Mouse (Mus musculus) liver, embryonic 12.5 days (tissue): Measurements from ENCODE around the gene Ankrd63. TPM values are rescaled to one million over a fixed set of nuclear protein-coding genes. Genes with fewer than 3 reads are reported as not detected.

Experiments
- ATAC-seq: fragments of 200-750 bp; cut with Nextera tagmentation; 2 replicates; pipeline ENCODE4 v1.8.0; 2017; ENCODE audit warnings: moderate number of reproducible peaks, mild to moderate bottlenecking, moderate library complexity
- H3K27ac ChIP-seq: fragments of 300-500 bp; sonication (generic); 2 replicates; pipeline ENCODE4 v1.5.1; 2016; ENCODE audit warnings: mild to moderate bottlenecking
- H3K27me3 ChIP-seq: fragments of 300-500 bp; sonication (generic); replicated peaks from 2 replicates; pipeline ENCODE4 v1.6.1; 2016; ENCODE audit warnings: mild to moderate bottlenecking, moderate library complexity
- H3K36me3 ChIP-seq: fragments of 300-500 bp; sonication (generic); 2 replicates; pipeline ENCODE4 v1.6.1; 2016; ENCODE audit warnings: mild to moderate bottlenecking, moderate library complexity
- H3K4me1 ChIP-seq: fragments of 300-500 bp; sonication (generic); 2 replicates; pipeline ENCODE4 v1.6.1; 2016
- H3K4me2 ChIP-seq: fragments of 300-500 bp; sonication (generic); 2 replicates; pipeline ENCODE4 v1.6.1; 2016; ENCODE audit warnings: mild to moderate bottlenecking, moderate library complexity
- H3K4me3 ChIP-seq: fragments of 300-500 bp; sonication (generic); 2 replicates; pipeline ENCODE4 v1.5.1; 2016; ENCODE audit warnings: mild to moderate bottlenecking, moderate library complexity
- H3K9ac ChIP-seq: fragments of 300-500 bp; sonication (generic); 2 replicates; pipeline ENCODE4 v1.6.1; 2016; ENCODE audit warnings: mild to moderate bottlenecking, moderate library complexity
- H3K9me3 ChIP-seq: fragments of 300-500 bp; sonication (generic); replicated peaks from 2 replicates; pipeline ENCODE4 v1.6.1; 2016; ENCODE audit warnings: mild to moderate bottlenecking, moderate library complexity
- WGBS: fragments of 180-500 bp; shearing (Covaris S2); methylation state at CpG from one replicate; pipeline ENCODE4 v1.1.7; 2016; ENCODE audit not compliant: insufficient replicate concordance; 5-methylcytosine and 5-hydroxymethylcytosine counted together
- polyA plus RNA-seq: library from polyadenylated mRNA; unstranded; fragments of >200 nt; fragmentation: Nextera tagmentation; extraction: Ambion mirVana; gene quantifications from 2 replicates; pipeline ENCODE4 v1.2.1, GENCODE M21; 2016

Ankrd63 gene
- polyA plus RNA-seq, 1 experiment from 2014 or later, result 0.07 TPM

GRCm38 (mm10) chr2:118723693-118724486, 20.1 kb upstream of the Ankrd63 start:
- H3K36me3 ChIP-seq, result no peaks in the 10 kb centered on the region
- WGBS, result 20% methylated on average over 15 of the region's 15 CpGs
- peak; percentile 55; the same call in 1 of the 2 replicates for ATAC-seq
- no peak overlapping the region for H3K4me2 ChIP-seq
- no peaks in the 10 kb centered on the region for H3K9me3 ChIP-seq
- H3K4me3 ChIP-seq, result no peak overlapping the region
- H3K9ac ChIP-seq, result no peak overlapping the region
- peaks cover 45% of the 10 kb centered on the region for H3K27me3 ChIP-seq
- H3K4me1 ChIP-seq, result peaks cover 38% of the 10 kb centered on the region
- no peak overlapping the region for H3K27ac ChIP-seq

- H3K27ac ChIP-seq, result no peak overlapping the region
Observed at GRCm38 (mm10) chr2:118716677-118717076, 12.9 kb upstream of the Ankrd63 start.

GRCm38 (mm10) chr2:118714230-118714629, 10.5 kb upstream of the Ankrd63 start:
- Histone ChIP-seq H3K27ac (no peak overlapping the region), H3K4me3 (no peak overlapping the region)

More at GRCm38 (mm10) chr2:118716677-118717076, 12.9 kb upstream of the Ankrd63 start:
- Histone ChIP-seq H3K36me3 (no peaks in the 10 kb centered on the region), H3K27me3 (peaks cover 41% of the 10 kb centered on the region), H3K9me3 (no peaks in the 10 kb centered on the region), H3K4me3 (no peak overlapping the region), H3K9ac (no peak overlapping the region), H3K4me2 (no peak overlapping the region), H3K4me1 (peaks cover under 1% of the 10 kb centered on the region; the same call in 1 of the 2 replicates)
- ATAC-seq, result no peak
- WGBS, result 60% methylated on average over 5 of the region's 5 CpGs

GRCm38 (mm10) chr2:118713631-118714030, 9.9 kb upstream of the Ankrd63 start:
- no peak overlapping the region for H3K9ac ChIP-seq
- no peaks in the 10 kb centered on the region for H3K9me3 ChIP-seq
- H3K36me3 ChIP-seq, result no peaks in the 10 kb centered on the region
- H3K4me2 ChIP-seq, result no peak overlapping the region
- H3K4me1 ChIP-seq, result peaks cover 18% of the 10 kb centered on the region
- no peak overlapping the region for H3K27ac ChIP-seq
- no peak overlapping the region for H3K4me3 ChIP-seq
- WGBS, result 63% methylated on average over 6 of the region's 6 CpGs
- peaks cover 71% of the 10 kb centered on the region for H3K27me3 ChIP-seq
- no peak for ATAC-seq

More at GRCm38 (mm10) chr2:118714230-118714629, 10.5 kb upstream of the Ankrd63 start:
- no peak for ATAC-seq
- Histone ChIP-seq H3K4me1 (peaks cover 18% of the 10 kb centered on the region), H3K9me3 (no peaks in the 10 kb centered on the region), H3K4me2 (no peak overlapping the region), H3K27me3 (peaks cover 65% of the 10 kb centered on the region), H3K36me3 (no peaks in the 10 kb centered on the region), H3K9ac (no peak overlapping the region)
- 54% methylated on average over 4 of the region's 4 CpGs for WGBS

- Histone ChIP-seq H3K9me3 (no peaks in the 10 kb centered on the region), H3K4me1 (peaks cover 18% of the 10 kb centered on the region), H3K9ac (no peak overlapping the region), H3K4me3 (peak overlapping the region; percentile 29; the same call in 1 of the 2 replicates), H3K4me2 (peak overlapping the region; percentile 54), H3K27me3 (peaks cover 85% of the 10 kb centered on the region), H3K36me3 (no peaks in the 10 kb centered on the region), H3K27ac (no peak overlapping the region)
- peak; percentile 42 for ATAC-seq
- 24% methylated on average over 36 of the region's 36 CpGs for WGBS
Observed at GRCm38 (mm10) chr2:118711038-118711494, 7.3 kb upstream of the Ankrd63 start.

- no peaks in the 10 kb centered on the region for H3K36me3 ChIP-seq
- peaks cover 18% of the 10 kb centered on the region for H3K4me1 ChIP-seq
- H3K9ac ChIP-seq, result no peak overlapping the region
- WGBS, result 48% methylated on average over 4 of the region's 4 CpGs
- peaks cover 92% of the 10 kb centered on the region for H3K27me3 ChIP-seq
- no peak overlapping the region for H3K27ac ChIP-seq
- no peak overlapping the region for H3K4me2 ChIP-seq
- H3K9me3 ChIP-seq, result no peaks in the 10 kb centered on the region
- H3K4me3 ChIP-seq, result no peak overlapping the region
- no peak for ATAC-seq
Observed at GRCm38 (mm10) chr2:118709655-118710221, 6.0 kb upstream of the Ankrd63 start.

GRCm38 (mm10) chr2:118708472-118708871, 4.7 kb upstream of the Ankrd63 start:
- ATAC-seq, result no peak
- no peak overlapping the region for H3K4me3 ChIP-seq
- peaks cover 100% of the 10 kb centered on the region for H3K27me3 ChIP-seq
- WGBS, result 73% methylated on average over 4 of the region's 4 CpGs
- no peak overlapping the region for H3K4me2 ChIP-seq
- no peaks in the 10 kb centered on the region for H3K36me3 ChIP-seq
- peaks cover 28% of the 10 kb centered on the region for H3K4me1 ChIP-seq
- H3K9ac ChIP-seq, result no peak overlapping the region
- no peak overlapping the region for H3K27ac ChIP-seq
- no peaks in the 10 kb centered on the region for H3K9me3 ChIP-seq

- WGBS, result 1% methylated on average over 6 of the region's 6 CpGs
- Histone ChIP-seq H3K36me3 (no peaks in the 10 kb centered on the region), H3K4me1 (peaks cover 40% of the 10 kb centered on the region), H3K27ac (no peak overlapping the region), H3K4me3 (no peak overlapping the region), H3K4me2 (no peak overlapping the region), H3K27me3 (peaks cover 100% of the 10 kb centered on the region), H3K9me3 (no peaks in the 10 kb centered on the region), H3K9ac (no peak overlapping the region)
- no peak for ATAC-seq
Observed at GRCm38 (mm10) chr2:118706436-118706835, 2.7 kb upstream of the Ankrd63 start.

GRCm38 (mm10) chr2:118702883-118703761, 641 bp downstream of the Ankrd63 start:
- peak; percentile 17; the same call in 1 of the 2 replicates for ATAC-seq
- Histone ChIP-seq H3K4me3 (peak overlapping the region; percentile 50), H3K4me1 (peaks cover 36% of the 10 kb centered on the region), H3K4me2 (peak overlapping the region; percentile 71), H3K27me3 (peaks cover 98% of the 10 kb centered on the region), H3K27ac (no peak overlapping the region), H3K9ac (0 out of 2 replicates have a peak overlapping the region, but pooled peaks have one; percentile 20), H3K9me3 (no peaks in the 10 kb centered on the region), H3K36me3 (no peaks in the 10 kb centered on the region)
- under 1% methylated on average over 85 of the region's 93 CpGs for WGBS

- Histone ChIP-seq H3K4me3 (peak overlapping the region; percentile 50), H3K9ac (no peak overlapping the region), H3K4me2 (peak overlapping the region; percentile 71), H3K27me3 (peaks cover 96% of the 10 kb centered on the region), H3K36me3 (no peaks in the 10 kb centered on the region), H3K9me3 (no peaks in the 10 kb centered on the region), H3K27ac (no peak overlapping the region), H3K4me1 (peaks cover 36% of the 10 kb centered on the region)
- WGBS, result 8% methylated on average over 51 of the region's 51 CpGs
- ATAC-seq, result no peak
Observed at GRCm38 (mm10) chr2:118701971-118702882, 1.5 kb downstream of the Ankrd63 start.

- WGBS, result 20% methylated on average over 5 of the region's 5 CpGs
- Histone ChIP-seq H3K4me3 (no peak overlapping the region), H3K27ac (no peak overlapping the region), H3K9me3 (no peaks in the 10 kb centered on the region), H3K36me3 (no peaks in the 10 kb centered on the region), H3K4me1 (peaks cover 36% of the 10 kb centered on the region), H3K27me3 (peaks cover 96% of the 10 kb centered on the region), H3K4me2 (no peak overlapping the region), H3K9ac (no peak overlapping the region)
- no peak for ATAC-seq
Observed at GRCm38 (mm10) chr2:118701161-118701560, 2.6 kb downstream of the Ankrd63 start.
